Mouse (Mus musculus): ENCODE measurements around the gene Nostrin.

- no peak for TF ChIP-seq CTCF (IDR thresholded peaks at IDR 0.05; ENCODE audit: insufficient read depth, low read depth, low read length)
- no peak for TF ChIP-seq POLR2A (IDR thresholded peaks at IDR 0.05; ENCODE audit: insufficient read depth, low read depth, low read length)
Measured at GRCm38 (mm10) chr2:69121681-69122080, 13.9 kb upstream of the Nostrin start.

Measured in olfactory bulb, adult 2 months (tissue).